Mouse (Mus musculus): ENCODE results near the gene Fut8. TPM values are rescaled to one million over a fixed set of nuclear protein-coding genes. Genes with fewer than 3 reads are reported as not detected.
"Not testable (repeated sequence)": the region's sequence is repeated elsewhere in the genome, so short reads cannot be mapped to it uniquely, and the experiment has no call there.

Fut8 gene
- polyA plus RNA-seq, 1 experiment, result 0.22 TPM

DNA sequence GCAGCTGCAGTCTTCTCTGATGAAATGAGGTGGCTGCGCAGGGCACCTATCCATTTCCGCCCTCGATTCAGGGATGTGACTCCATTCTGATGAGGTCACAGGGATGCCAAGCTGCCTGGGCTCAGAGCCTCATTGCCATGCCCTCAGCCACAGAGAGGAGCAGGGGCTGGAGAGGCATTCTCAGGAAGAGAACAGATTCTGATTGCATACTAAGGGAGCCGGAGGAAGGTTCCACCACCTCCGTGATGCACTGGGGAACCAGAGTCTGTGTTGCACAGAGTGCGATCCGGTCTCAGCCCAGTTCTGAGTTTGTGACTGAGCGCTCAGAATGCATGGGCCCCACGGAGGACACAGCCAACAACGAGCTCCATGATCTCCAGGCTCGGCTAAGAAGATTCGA lies 279.8 kb downstream of the Fut8 start:
- H3K4me1 ChIP-seq (ENCODE audit: control insufficient read depth), result no peaks in the 10 kb centered on the region
- H3K27me3 ChIP-seq (ENCODE audit: control insufficient read depth), result no peaks in the 10 kb centered on the region
- TF ChIP-seq GATA1 (IDR thresholded peaks at IDR 0.05; ENCODE audit: low read length) (no peak), TAL1 (IDR thresholded peaks at IDR 0.05; ENCODE audit: low read length) (no peak)
- H3K36me3 ChIP-seq (ENCODE audit: control insufficient read depth), result no peaks in the 10 kb centered on the region
- H3K9me3 ChIP-seq (ENCODE audit: control insufficient read depth, low read length), result no peaks in the 10 kb centered on the region
- H3K4me3 ChIP-seq (replicated peaks), result no peak overlapping the region

DNA sequence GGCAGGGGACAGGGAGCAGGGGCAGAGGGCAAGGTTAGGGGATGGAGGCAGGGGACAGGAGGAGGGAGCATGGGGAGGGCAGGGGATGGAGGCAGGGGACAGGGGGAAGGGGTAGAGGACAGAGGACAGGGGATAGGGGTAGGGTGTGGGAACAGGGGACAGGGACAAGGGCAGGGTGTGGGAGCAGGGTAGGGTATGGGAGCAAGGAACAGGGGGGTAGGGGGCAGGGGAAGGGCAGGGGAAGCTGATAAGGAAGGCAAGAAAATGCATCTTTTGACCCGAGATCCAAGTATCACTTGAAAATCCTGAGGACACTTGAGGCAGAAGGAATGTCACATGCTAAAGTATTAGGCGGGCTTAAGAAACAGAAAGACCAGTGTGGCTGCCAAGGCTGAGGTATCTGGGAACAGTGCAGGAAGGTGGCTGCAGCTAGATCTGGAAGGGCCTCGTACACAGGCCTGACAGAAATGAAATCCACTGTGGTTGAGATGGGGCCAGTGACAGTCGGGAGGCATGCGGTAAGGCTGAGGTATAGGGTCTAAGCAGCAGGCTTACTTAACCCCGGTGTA lies 281.7 kb downstream of the Fut8 start:
- Histone ChIP-seq H3K4me1 (ENCODE audit: control insufficient read depth) (no peaks in the 10 kb centered on the region), H3K4me3 (replicated peaks) (no peak overlapping the region), H3K9me3 (ENCODE audit: control insufficient read depth, low read length) (no peaks in the 10 kb centered on the region), H3K27me3 (ENCODE audit: control insufficient read depth) (no peaks in the 10 kb centered on the region), H3K36me3 (ENCODE audit: control insufficient read depth) (no peaks in the 10 kb centered on the region)
- no peak for TF ChIP-seq TAL1 (IDR thresholded peaks at IDR 0.05; ENCODE audit: low read length)
- TF ChIP-seq GATA1 (IDR thresholded peaks at IDR 0.05; ENCODE audit: low read length), result no peak

DNA sequence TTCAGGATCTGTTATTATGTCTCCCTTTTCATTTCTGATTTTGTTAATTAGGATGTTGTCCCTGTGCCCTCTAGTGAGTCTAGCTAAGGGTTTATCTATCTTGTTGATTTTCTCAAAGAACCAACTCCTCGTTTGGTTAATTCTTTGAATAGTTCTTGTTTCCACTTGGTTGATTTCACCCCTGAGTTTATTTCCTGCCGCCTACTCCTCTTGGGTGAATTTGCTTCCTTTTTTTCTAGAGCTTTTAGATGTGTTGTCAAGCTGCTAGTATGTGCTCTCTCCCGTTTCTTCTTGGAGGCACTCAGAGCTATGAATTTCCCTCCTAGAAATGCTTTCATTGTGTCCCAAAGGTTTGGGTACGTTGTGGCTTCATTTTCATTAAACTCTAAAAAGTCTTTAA lies 286.1 kb downstream of the Fut8 start:
- not testable (repeated sequence) for H3K27me3 ChIP-seq (ENCODE audit: control insufficient read depth); H3K4me1 ChIP-seq (ENCODE audit: control insufficient read depth); H3K4me3 ChIP-seq (replicated peaks); H3K36me3 ChIP-seq (ENCODE audit: control insufficient read depth); H3K9me3 ChIP-seq (ENCODE audit: control insufficient read depth, low read length)

All from erythroblast, embryonic 14.5 days (primary cell).